Mouse (Mus musculus) midbrain, embryonic 13.5 days (tissue): ENCODE results near the gene Acap2. TPM values are rescaled to one million over a fixed set of nuclear protein-coding genes. Genes with fewer than 3 reads are reported as not detected.

Experiments used
- ATAC-seq: fragments of 200-750 bp; cut with Nextera tagmentation; 2 replicates; pipeline ENCODE4 v1.8.0; 2017; ENCODE audit warnings: mild to moderate bottlenecking, moderate TSS enrichment, moderate library complexity
- H3K27ac ChIP-seq: fragments of 300-500 bp; sonication (generic); 2 replicates; pipeline ENCODE4 v1.5.1; 2015; ENCODE audit warnings: inconsistent platforms, mild to moderate bottlenecking, moderate library complexity
- H3K27me3 ChIP-seq: fragments of 300-500 bp; sonication (generic); 2 replicates; pipeline ENCODE4 v1.6.1; 2015; ENCODE audit warnings: mild to moderate bottlenecking, inconsistent platforms
- H3K36me3 ChIP-seq: fragments of 300-500 bp; sonication (generic); 2 replicates; pipeline ENCODE4 v1.6.1; 2015; ENCODE audit warnings: mild to moderate bottlenecking, inconsistent platforms
- H3K4me1 ChIP-seq: fragments of 300-500 bp; sonication (generic); replicated peaks from 2 replicates; pipeline ENCODE4 v1.6.1; 2015; ENCODE audit warnings: inconsistent platforms
- H3K4me2 ChIP-seq: fragments of 300-500 bp; sonication (generic); replicated peaks from 2 replicates; pipeline ENCODE4 v1.6.1; 2015; ENCODE audit warnings: moderate library complexity, mild to moderate bottlenecking, inconsistent platforms
- H3K4me3 ChIP-seq: fragments of 300-500 bp; sonication (generic); replicated peaks from 2 replicates; pipeline ENCODE4 v1.5.1; 2015; ENCODE audit warnings: mild to moderate bottlenecking, inconsistent platforms
- H3K9ac ChIP-seq: fragments of 300-500 bp; sonication (generic); replicated peaks from 2 replicates; pipeline ENCODE4 v1.6.1; 2015; ENCODE audit warnings: mild to moderate bottlenecking, inconsistent platforms
- H3K9me3 ChIP-seq: fragments of 300-500 bp; sonication (generic); 2 replicates; pipeline ENCODE4 v1.6.1; 2016; ENCODE audit warnings: mild to moderate bottlenecking, inconsistent platforms
- WGBS: fragments of 180-500 bp; shearing (Covaris S2); methylation state at CpG from one replicate; pipeline ENCODE4 v1.1.7; 2015; 5-methylcytosine and 5-hydroxymethylcytosine counted together
- polyA plus RNA-seq: library from polyadenylated mRNA; unstranded; fragments of >200 nt; fragmentation: Nextera tagmentation; extraction: Ambion mirVana; gene quantifications from 2 replicates; pipeline ENCODE4 v1.2.1, GENCODE M21; 2015

The Acap2 gene
- polyA plus RNA-seq, 1 experiment from 2014 or later, result 13.2 TPM

DNA sequence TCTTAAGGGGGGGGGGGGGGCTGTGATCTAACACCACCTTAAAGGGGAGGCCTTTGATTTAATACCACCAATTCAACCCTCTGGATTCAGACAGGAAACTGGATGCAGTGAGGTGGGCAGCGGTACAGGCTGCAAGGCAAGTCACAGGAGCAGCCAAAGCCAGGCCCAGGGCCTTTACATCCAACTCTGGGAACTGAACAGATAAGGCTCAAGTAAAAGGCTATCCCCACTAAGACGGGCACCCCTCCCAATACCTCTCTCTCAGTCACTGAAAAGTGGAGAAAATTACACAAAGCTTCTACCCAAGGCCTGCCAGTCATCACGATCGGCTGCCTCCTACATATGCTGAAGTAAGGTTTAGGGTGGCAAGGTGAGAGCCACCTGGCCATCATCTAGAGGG lies 141.3 kb downstream of the Acap2 start:
- no peaks in the 10 kb centered on the region for H3K36me3 ChIP-seq
- no peaks in the 10 kb centered on the region for H3K9me3 ChIP-seq
- H3K4me3 ChIP-seq, result no peak overlapping the region
- peaks cover 10% of the 10 kb centered on the region; the same call in 1 of the 2 replicates for H3K4me1 ChIP-seq
- H3K27me3 ChIP-seq, result no peaks in the 10 kb centered on the region
- no peak overlapping the region for H3K4me2 ChIP-seq
- ATAC-seq, result no peak
- WGBS, result 89% methylated on average over 4 of the region's 4 CpGs
- H3K27ac ChIP-seq, result no peak overlapping the region
- no peak overlapping the region for H3K9ac ChIP-seq

DNA sequence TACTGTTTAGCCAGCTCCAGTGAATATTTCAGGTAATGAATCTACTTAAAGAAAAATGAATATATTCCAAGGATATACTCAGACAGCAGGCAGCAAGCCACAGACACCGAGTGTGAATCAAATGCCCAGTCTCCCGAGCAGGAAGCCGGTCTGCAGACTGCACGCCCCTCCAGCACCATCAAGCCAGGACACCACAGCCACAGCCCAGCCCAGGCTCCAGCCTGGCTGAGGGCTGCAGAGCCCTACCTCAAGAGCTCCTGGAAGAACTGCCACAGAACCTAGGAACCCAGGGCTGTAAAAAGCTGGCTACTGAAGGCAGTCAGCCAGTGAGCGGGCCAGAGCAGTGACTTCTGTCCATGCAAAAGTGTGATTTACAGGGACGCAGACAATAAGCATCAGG lies 148.2 kb downstream of the Acap2 start:
- no peak overlapping the region for H3K27ac ChIP-seq
- no peak overlapping the region for H3K4me2 ChIP-seq
- H3K36me3 ChIP-seq, result no peaks in the 10 kb centered on the region
- H3K4me1 ChIP-seq, result no peaks in the 10 kb centered on the region
- H3K9ac ChIP-seq, result no peak overlapping the region
- H3K9me3 ChIP-seq, result no peaks in the 10 kb centered on the region
- ATAC-seq, result no peak
- H3K4me3 ChIP-seq, result no peak overlapping the region
- H3K27me3 ChIP-seq, result no peaks in the 10 kb centered on the region
- 85% methylated on average over 6 of the region's 6 CpGs for WGBS

DNA sequence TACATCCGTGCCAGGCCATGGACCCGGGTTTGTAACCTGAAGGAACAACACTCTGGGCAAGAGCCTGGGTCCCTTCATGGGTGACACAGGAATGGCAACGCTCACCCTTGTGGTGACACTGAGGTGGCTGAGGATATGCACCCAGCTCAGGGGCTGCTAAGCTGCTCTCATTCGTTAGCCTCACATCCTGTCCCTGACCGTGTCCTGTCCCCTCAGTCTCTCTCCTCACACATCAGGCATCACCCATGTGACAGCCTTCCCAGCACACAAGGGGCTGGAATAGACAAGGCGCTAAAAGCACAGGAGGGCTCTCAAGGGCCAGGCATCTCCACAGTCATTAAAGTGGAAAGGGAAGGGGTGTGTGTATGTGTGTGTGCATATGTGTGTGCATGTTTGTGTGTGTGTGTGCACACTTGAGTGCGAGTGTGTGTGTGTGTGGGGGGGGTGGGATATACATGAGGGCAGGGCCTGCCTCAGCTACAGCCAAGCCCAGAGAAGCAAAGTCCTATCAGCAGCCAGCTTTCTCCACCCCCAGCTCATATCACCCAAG lies 148.8 kb downstream of the Acap2 start:
- no peak overlapping the region for H3K27ac ChIP-seq
- H3K4me1 ChIP-seq, result no peaks in the 10 kb centered on the region
- peak; percentile 53; the same call in 1 of the 2 replicates for ATAC-seq
- no peaks in the 10 kb centered on the region for H3K27me3 ChIP-seq
- 83% methylated on average over 7 of the region's 7 CpGs for WGBS
- no peak overlapping the region for H3K4me2 ChIP-seq
- no peak overlapping the region for H3K9ac ChIP-seq
- H3K9me3 ChIP-seq, result no peaks in the 10 kb centered on the region
- no peaks in the 10 kb centered on the region for H3K36me3 ChIP-seq
- no peak overlapping the region for H3K4me3 ChIP-seq

DNA sequence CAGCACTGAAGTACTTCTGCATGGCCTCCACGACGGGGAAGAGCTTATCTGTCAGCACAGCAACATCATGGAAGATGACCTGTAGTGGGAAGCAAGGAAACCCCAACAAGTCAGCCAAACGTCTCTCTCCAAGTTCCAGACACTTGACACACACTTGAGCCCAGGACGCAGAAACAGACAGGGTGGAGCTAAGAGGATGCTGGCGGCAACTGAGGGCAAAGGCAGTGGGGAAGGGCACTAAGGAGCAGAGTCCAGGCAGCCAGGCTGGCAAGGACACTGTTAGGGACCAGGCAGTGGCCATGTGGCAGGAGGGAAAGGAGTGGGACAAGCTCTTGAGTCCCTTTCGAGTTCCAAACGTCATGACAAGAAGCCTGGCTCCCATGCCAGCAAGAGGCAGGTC lies 150.3 kb downstream of the Acap2 start:
- no peak overlapping the region for H3K4me2 ChIP-seq
- no peaks in the 10 kb centered on the region for H3K9me3 ChIP-seq
- WGBS, result 89% methylated on average over 7 of the region's 7 CpGs

DNA sequence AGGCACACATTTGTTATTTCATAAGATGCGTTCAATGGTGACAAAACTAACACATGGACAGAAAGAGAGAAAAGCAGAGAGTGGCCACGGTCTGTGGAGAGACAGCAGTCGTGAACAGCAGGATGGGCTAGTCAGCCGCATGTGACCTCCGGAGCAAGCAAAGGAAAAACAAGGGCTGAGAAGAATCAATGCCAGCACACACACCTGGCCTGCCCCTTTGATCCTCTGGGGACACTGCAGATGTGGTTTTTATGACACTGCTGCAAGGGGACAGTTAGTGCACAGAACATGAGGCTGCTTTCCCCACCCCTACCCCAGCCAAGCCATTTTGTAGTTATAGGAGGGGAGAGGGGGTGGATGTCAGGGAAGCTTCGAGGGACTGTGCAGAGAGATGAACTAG lies 152.9 kb downstream of the Acap2 start:
- Histone ChIP-seq H3K4me1 (0 out of 2 replicates have a peak, but pooled peaks cover 6% of the 10 kb centered on the region), H3K9ac (no peak overlapping the region), H3K27ac (no peak overlapping the region), H3K4me3 (no peak overlapping the region), H3K4me2 (no peak overlapping the region), H3K36me3 (no peaks in the 10 kb centered on the region), H3K27me3 (no peaks in the 10 kb centered on the region), H3K9me3 (no peaks in the 10 kb centered on the region)
- no peak for ATAC-seq
- 89% methylated on average over 6 of the region's 6 CpGs for WGBS

More for the DNA sequence above, 150.3 kb downstream of the Acap2 start:
- no peak for ATAC-seq
- Histone ChIP-seq H3K4me1 (0 out of 2 replicates have a peak, but pooled peaks cover 6% of the 10 kb centered on the region), H3K4me3 (no peak overlapping the region), H3K36me3 (no peaks in the 10 kb centered on the region), H3K27ac (no peak overlapping the region), H3K9ac (no peak overlapping the region), H3K27me3 (no peaks in the 10 kb centered on the region)

DNA sequence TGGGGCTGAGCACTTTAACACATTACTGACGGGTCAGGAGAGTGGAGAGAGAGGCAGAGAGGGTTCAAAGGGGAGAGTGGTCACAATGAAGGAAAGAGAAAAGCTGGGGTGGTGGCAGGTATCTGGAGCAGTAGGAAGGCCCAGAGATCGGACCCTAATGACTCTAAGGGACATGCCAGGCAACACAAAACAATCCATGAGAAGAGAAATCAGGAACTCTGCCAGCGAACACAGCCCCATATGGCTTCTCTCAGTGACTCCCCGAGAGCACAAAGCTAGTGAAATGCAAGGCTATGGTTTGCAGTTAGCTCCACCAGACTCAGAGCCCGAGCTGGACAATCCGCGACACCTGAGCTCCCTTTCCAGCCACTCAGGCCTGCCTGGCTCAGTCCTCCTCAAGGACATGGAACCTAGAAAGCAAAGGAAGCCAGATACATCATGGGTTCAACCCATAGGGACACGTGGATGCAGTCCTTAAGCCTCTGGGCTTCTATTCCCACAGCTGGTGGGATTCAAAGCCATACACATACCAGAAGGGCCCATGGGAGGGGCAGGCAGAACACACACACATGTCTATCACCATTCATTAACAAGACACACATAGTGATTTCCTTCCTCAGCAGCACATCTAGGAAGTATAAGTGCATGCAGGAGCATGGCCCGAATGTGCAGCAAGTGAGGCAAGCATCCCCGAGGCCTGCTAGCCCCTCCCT lies 153.7 kb downstream of the Acap2 start:
- no peak overlapping the region for H3K4me2 ChIP-seq
- H3K9me3 ChIP-seq, result no peaks in the 10 kb centered on the region
- H3K4me3 ChIP-seq, result no peak overlapping the region
- ATAC-seq, result no peak
- H3K36me3 ChIP-seq, result no peaks in the 10 kb centered on the region
- H3K9ac ChIP-seq, result no peak overlapping the region
- WGBS, result 84% methylated on average over 10 of the region's 10 CpGs
- H3K4me1 ChIP-seq, result 0 out of 2 replicates have a peak, but pooled peaks cover 6% of the 10 kb centered on the region
- no peaks in the 10 kb centered on the region for H3K27me3 ChIP-seq
- H3K27ac ChIP-seq, result no peak overlapping the region

DNA sequence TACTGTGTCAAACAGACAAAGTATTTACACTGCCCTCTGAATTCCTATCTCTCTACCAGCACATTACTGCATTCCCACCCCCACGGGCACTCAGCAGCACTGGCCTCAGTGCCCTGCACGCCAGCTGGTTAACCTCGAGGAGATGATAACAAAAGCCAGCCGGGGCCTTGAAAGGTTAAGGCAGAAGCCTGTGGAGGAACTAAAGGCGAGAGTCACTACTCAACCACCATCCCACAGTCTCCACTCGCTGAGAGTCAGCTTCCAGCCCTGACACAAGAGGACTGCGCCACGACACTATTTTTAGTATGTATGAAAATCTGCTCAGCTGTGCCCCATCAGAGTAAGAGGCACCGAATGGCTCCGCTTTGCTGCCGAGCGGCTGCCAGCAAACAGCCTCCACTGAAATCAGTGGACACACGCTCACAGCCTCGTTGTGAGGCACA lies 154.8 kb downstream of the Acap2 start:
- ATAC-seq, result no peak

DNA sequence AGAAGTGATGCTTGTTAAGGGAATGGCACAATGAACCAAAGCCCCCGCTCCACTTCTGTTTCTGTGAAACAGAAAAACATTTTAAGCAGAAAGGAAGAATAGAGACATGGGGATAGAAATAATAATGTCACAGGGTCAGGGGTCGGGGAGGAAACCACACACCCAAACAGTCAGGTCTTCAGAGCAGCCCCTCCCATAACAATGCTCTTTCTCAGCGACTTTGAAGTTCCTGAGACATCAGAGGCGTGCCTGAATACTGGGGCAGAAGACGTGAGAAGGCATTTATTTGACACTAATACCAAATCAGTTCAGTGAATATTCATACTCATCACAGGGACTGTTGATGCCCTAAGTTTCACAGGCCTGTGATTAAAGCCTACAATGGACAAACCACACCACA lies 155.8 kb downstream of the Acap2 start:
- 53% methylated on average over 5 of the region's 5 CpGs for WGBS
- no peak for ATAC-seq
- no peak overlapping the region for H3K27ac ChIP-seq
- H3K4me1 ChIP-seq, result 0 out of 2 replicates have a peak, but pooled peaks cover 6% of the 10 kb centered on the region
- no peak overlapping the region for H3K4me3 ChIP-seq
- H3K9me3 ChIP-seq, result no peaks in the 10 kb centered on the region
- no peaks in the 10 kb centered on the region for H3K36me3 ChIP-seq
- no peaks in the 10 kb centered on the region for H3K27me3 ChIP-seq
- H3K9ac ChIP-seq, result no peak overlapping the region
- no peak overlapping the region for H3K4me2 ChIP-seq

More for the DNA sequence above, 154.8 kb downstream of the Acap2 start:
- Histone ChIP-seq H3K36me3 (no peaks in the 10 kb centered on the region), H3K9ac (no peak overlapping the region), H3K4me2 (no peak overlapping the region), H3K4me1 (0 out of 2 replicates have a peak, but pooled peaks cover 6% of the 10 kb centered on the region), H3K9me3 (no peaks in the 10 kb centered on the region), H3K4me3 (no peak overlapping the region), H3K27ac (no peak overlapping the region), H3K27me3 (no peaks in the 10 kb centered on the region)
- WGBS, result 77% methylated on average over 14 of the region's 14 CpGs

DNA sequence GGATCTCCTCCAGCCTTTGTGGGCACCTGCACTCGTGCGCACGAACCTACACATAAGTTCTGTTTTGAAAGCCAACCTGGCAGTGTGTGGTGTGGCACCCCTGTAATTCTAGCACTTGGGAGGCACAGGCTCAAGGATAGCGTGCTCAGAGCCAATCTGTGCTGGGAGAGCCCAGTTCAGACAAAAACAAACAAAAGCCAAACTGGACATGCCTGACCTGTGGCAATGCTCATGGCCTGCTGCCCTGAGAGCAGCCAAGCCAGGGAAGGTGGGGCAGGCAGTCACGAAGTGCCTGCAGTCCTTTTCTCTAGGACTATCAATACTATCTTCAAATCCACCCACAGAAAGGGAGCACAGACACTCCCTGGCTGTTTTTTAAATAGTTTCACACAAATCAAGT lies 157.9 kb downstream of the Acap2 start:
- Histone ChIP-seq H3K36me3 (no peaks in the 10 kb centered on the region), H3K9ac (no peak overlapping the region), H3K4me3 (no peak overlapping the region), H3K4me1 (peaks cover 11% of the 10 kb centered on the region; the same call in 1 of the 2 replicates), H3K4me2 (no peak overlapping the region), H3K27ac (no peak overlapping the region), H3K27me3 (no peaks in the 10 kb centered on the region), H3K9me3 (0 out of 2 replicates have a peak, but pooled peaks cover 2% of the 10 kb centered on the region)
- ATAC-seq, result no peak
- WGBS, result 92% methylated on average over 5 of the region's 5 CpGs

Other genes starting within 250 kb of the Acap2 start
- gene Xxylt1, start 119.8 kb downstream of the Acap2 start, polyA plus RNA-seq, result 8.5 and 8.8 TPM in 2 replicates
- 95.4 and 98.6 TPM in 2 replicates for gene Ppp1r2, start 74.0 kb upstream of the Acap2 start, polyA plus RNA-seq
- gene Apod, start 113.6 kb upstream of the Acap2 start, polyA plus RNA-seq, result 57.5 and 65.5 TPM in 2 replicates
- gene Bdh1, start 221.0 kb upstream of the Acap2 start, polyA plus RNA-seq, result 67.7 and 68.7 TPM in 2 replicates